Mouse (Mus musculus): ENCODE measurements around the gene Olfr1242. TPM values are rescaled to one million over a fixed set of nuclear protein-coding genes. Genes with fewer than 3 reads are reported as not detected.

Gene Olfr1242
- total and polyA plus RNA-seq, 3 experiments = not detected

GRCm38 (mm10) chr2:89442900-89443299 lies 55.2 kb downstream of the Olfr1242 start, which contains the start of gene Olfr1240:
TSS of gene Olfr1240 (minus strand) at chr2:89443000.
- Histone ChIP-seq H3K9me3 (replicated peaks; ENCODE audit: low read length) (peaks cover 20% of the 10 kb centered on the region), H3K4me2 (ENCODE audit: insufficient read depth, low read depth, poor library complexity, severe bottlenecking) (no peak within 1 kb of the TSS), H3K79me2 (replicated peaks; ENCODE audit: control insufficient read depth, extremely low read depth, insufficient read depth, poor library complexity, severe bottlenecking) (no peaks in the 10 kb centered on the region), H3K4me1 (ENCODE audit: control insufficient read depth in 1 of 2, insufficient read depth in 2 of 2) (no peaks in the 10 kb centered on the region), H3K27ac (ENCODE audit: insufficient read depth, low read depth) (no peak within 1 kb of the TSS), H3K4me3 (replicated peaks in 1 of 3; ENCODE audit: low read depth in 2 of 3, low read length in 2 of 3, poor library complexity in 1 of 3) (no peak within 1 kb of the TSS), H3K9ac (ENCODE audit: insufficient read depth, low read depth) (no peak within 1 kb of the TSS), H3K27me3 (replicated peaks) (no peaks in the 10 kb centered on the region), H3K36me3 (replicated peaks in 1 of 2; ENCODE audit: control insufficient read depth in 1 of 2, insufficient read depth in 1 of 2, low read length in 1 of 2) (no peaks in the 10 kb centered on the region)
- no peak for DNase-seq (ENCODE audit: extremely low read depth)
- dilution Hi-C loops (cut with MboI; ENCODE audit: extremely low pct_ligation_motif_present, extremely low pct_unique_long_range_greater_than_20kb, low sequenced_read_pairs) = no loop called here
- in situ Hi-C loops (cut with MboI; ENCODE audit: low pct_ligation_motif_present, low pct_unique_long_range_greater_than_20kb, low sequenced_read_pairs) = no loop called here
- TF ChIP-seq RAD21 (IDR thresholded peaks at IDR 0.05; ENCODE audit: low read depth, low read length) = no peak
- TF ChIP-seq IRF4 (IDR thresholded peaks at IDR 0.05; ENCODE audit: low read depth, low read length) = no peak
- TF ChIP-seq MYC (IDR thresholded peaks at IDR 0.05; ENCODE audit: low read depth, low read length) = no peak
- no peak for TF ChIP-seq MAFK (IDR thresholded peaks at IDR 0.05; ENCODE audit: insufficient replicate concordance, low read length)
- TF ChIP-seq TBP (conservative IDR thresholded peaks at IDR 0.05; ENCODE audit: low read depth, low read length) = no peak
- TF ChIP-seq MAZ (IDR thresholded peaks at IDR 0.05; ENCODE audit: low read depth, low read length) = no peak
- TF ChIP-seq POLR2A (IDR thresholded peaks at IDR 0.05; ENCODE audit: low read depth, low read length) = no peak
- TF ChIP-seq GABPA (IDR thresholded peaks at IDR 0.05; ENCODE audit: insufficient replicate concordance, low read depth, low read length) = no peak
- TF ChIP-seq CHD1 (IDR thresholded peaks at IDR 0.05; ENCODE audit: low read depth, low read length) = no peak
- no peak for TF ChIP-seq SIN3A (IDR thresholded peaks at IDR 0.05; ENCODE audit: low read length)
- TF ChIP-seq ZKSCAN1 (IDR thresholded peaks at IDR 0.05; ENCODE audit: borderline replicate concordance, low read depth, low read length) = no peak
- no peak for TF ChIP-seq EP300 (IDR thresholded peaks at IDR 0.05; ENCODE audit: low read length)
- TF ChIP-seq PAX5 (IDR thresholded peaks at IDR 0.05; ENCODE audit: low read length) = no peak

Other genes starting within 250 kb of the Olfr1242 start
- gene Olfr1228, start 244.3 kb downstream of the Olfr1242 start, total RNA-seq (2012; rRNA removed) = not detected in 2 replicates
- not detected in 2 replicates for gene Olfr1228, start 244.3 kb downstream of the Olfr1242 start, total RNA-seq (2014; rRNA removed)
- not detected in 2 replicates for gene Olfr1228, start 244.3 kb downstream of the Olfr1242 start, polyA plus RNA-seq (2012; ENCODE audit: insufficient read length, low read depth)
- gene Olfr1229, start 210.3 kb downstream of the Olfr1242 start, total RNA-seq (2012; rRNA removed) = not detected in 2 replicates
- not detected in 2 replicates for gene Olfr1229, start 210.3 kb downstream of the Olfr1242 start, total RNA-seq (2014; rRNA removed)
- not detected in 2 replicates for gene Olfr1229, start 210.3 kb downstream of the Olfr1242 start, polyA plus RNA-seq (2012; ENCODE audit: insufficient read length, low read depth)
- not detected in 2 replicates for gene Olfr1230, start 201.1 kb downstream of the Olfr1242 start, total RNA-seq (2012; rRNA removed)
- not detected in 2 replicates for gene Olfr1230, start 201.1 kb downstream of the Olfr1242 start, total RNA-seq (2014; rRNA removed)
- not detected in 2 replicates for gene Olfr1230, start 201.1 kb downstream of the Olfr1242 start, polyA plus RNA-seq (2012; ENCODE audit: insufficient read length, low read depth)
- not detected in 2 replicates for gene Olfr1231, start 191.3 kb downstream of the Olfr1242 start, total RNA-seq (2012; rRNA removed)
- gene Olfr1231, start 191.3 kb downstream of the Olfr1242 start, total RNA-seq (2014; rRNA removed) = not detected in 2 replicates
- not detected in 2 replicates for gene Olfr1231, start 191.3 kb downstream of the Olfr1242 start, polyA plus RNA-seq (2012; ENCODE audit: insufficient read length, low read depth)
- not detected in 2 replicates for gene Olfr1232, start 168.7 kb downstream of the Olfr1242 start, total RNA-seq (2012; rRNA removed)
- gene Olfr1232, start 168.7 kb downstream of the Olfr1242 start, total RNA-seq (2014; rRNA removed) = not detected in 2 replicates
- gene Olfr1232, start 168.7 kb downstream of the Olfr1242 start, polyA plus RNA-seq (2012; ENCODE audit: insufficient read length, low read depth) = not detected in 2 replicates
- gene Olfr1233, start 155.9 kb downstream of the Olfr1242 start, total RNA-seq (2012; rRNA removed) = not detected in 2 replicates
- gene Olfr1233, start 155.9 kb downstream of the Olfr1242 start, total RNA-seq (2014; rRNA removed) = not detected in 2 replicates
- not detected in 2 replicates for gene Olfr1233, start 155.9 kb downstream of the Olfr1242 start, polyA plus RNA-seq (2012; ENCODE audit: insufficient read length, low read depth)
- not detected in 2 replicates for gene Olfr1234, start 133.5 kb downstream of the Olfr1242 start, total RNA-seq (2012; rRNA removed)
- not detected in 2 replicates for gene Olfr1234, start 133.5 kb downstream of the Olfr1242 start, total RNA-seq (2014; rRNA removed)
- not detected in 2 replicates for gene Olfr1234, start 133.5 kb downstream of the Olfr1242 start, polyA plus RNA-seq (2012; ENCODE audit: insufficient read length, low read depth)
- gene Olfr1238, start 88.7 kb downstream of the Olfr1242 start, total RNA-seq (2012; rRNA removed) = not detected in 2 replicates
- not detected in 2 replicates for gene Olfr1238, start 88.7 kb downstream of the Olfr1242 start, total RNA-seq (2014; rRNA removed)
- gene Olfr1238, start 88.7 kb downstream of the Olfr1242 start, polyA plus RNA-seq (2012; ENCODE audit: insufficient read length, low read depth) = not detected in 2 replicates
- gene Olfr1239, start 77.9 kb downstream of the Olfr1242 start, total RNA-seq (2012; rRNA removed) = not detected in 2 replicates
- gene Olfr1239, start 77.9 kb downstream of the Olfr1242 start, total RNA-seq (2014; rRNA removed) = not detected in 2 replicates
- gene Olfr1239, start 77.9 kb downstream of the Olfr1242 start, polyA plus RNA-seq (2012; ENCODE audit: insufficient read length, low read depth) = not detected in 2 replicates
- not detected in 2 replicates for gene Olfr1240, start 55.3 kb downstream of the Olfr1242 start, total RNA-seq (2012; rRNA removed)
- gene Olfr1240, start 55.3 kb downstream of the Olfr1242 start, total RNA-seq (2014; rRNA removed) = not detected in 2 replicates
- gene Olfr1240, start 55.3 kb downstream of the Olfr1242 start, polyA plus RNA-seq (2012; ENCODE audit: insufficient read length, low read depth) = not detected in 2 replicates
- not detected in 2 replicates for gene Olfr1241, start 11.2 kb downstream of the Olfr1242 start, total RNA-seq (2012; rRNA removed)
- gene Olfr1241, start 11.2 kb downstream of the Olfr1242 start, total RNA-seq (2014; rRNA removed) = not detected in 2 replicates
- not detected in 2 replicates for gene Olfr1241, start 11.2 kb downstream of the Olfr1242 start, polyA plus RNA-seq (2012; ENCODE audit: insufficient read length, low read depth)
- not detected in 2 replicates for gene Olfr1243, start 33.2 kb upstream of the Olfr1242 start, total RNA-seq (2012; rRNA removed)
- not detected in 2 replicates for gene Olfr1243, start 33.2 kb upstream of the Olfr1242 start, total RNA-seq (2014; rRNA removed)
- not detected in 2 replicates for gene Olfr1243, start 33.2 kb upstream of the Olfr1242 start, polyA plus RNA-seq (2012; ENCODE audit: insufficient read length, low read depth)
- gene Olfr1245, start 80.1 kb upstream of the Olfr1242 start, total RNA-seq (2012; rRNA removed) = not detected in 2 replicates
- not detected in 2 replicates for gene Olfr1245, start 80.1 kb upstream of the Olfr1242 start, total RNA-seq (2014; rRNA removed)
- gene Olfr1245, start 80.1 kb upstream of the Olfr1242 start, polyA plus RNA-seq (2012; ENCODE audit: insufficient read length, low read depth) = not detected in 2 replicates
- gene Olfr1246, start 94.8 kb upstream of the Olfr1242 start, total RNA-seq (2012; rRNA removed) = not detected in 2 replicates
- not detected in 2 replicates for gene Olfr1246, start 94.8 kb upstream of the Olfr1242 start, total RNA-seq (2014; rRNA removed)
- gene Olfr1246, start 94.8 kb upstream of the Olfr1242 start, polyA plus RNA-seq (2012; ENCODE audit: insufficient read length, low read depth) = not detected in 2 replicates
- not detected in 2 replicates for gene Olfr1247, start 115.8 kb upstream of the Olfr1242 start, total RNA-seq (2012; rRNA removed)
- not detected in 2 replicates for gene Olfr1247, start 115.8 kb upstream of the Olfr1242 start, total RNA-seq (2014; rRNA removed)
- not detected in 2 replicates for gene Olfr1247, start 115.8 kb upstream of the Olfr1242 start, polyA plus RNA-seq (2012; ENCODE audit: insufficient read length, low read depth)
- not detected in 2 replicates for gene Olfr1248, start 119.9 kb upstream of the Olfr1242 start, total RNA-seq (2012; rRNA removed)
- not detected in 2 replicates for gene Olfr1248, start 119.9 kb upstream of the Olfr1242 start, total RNA-seq (2014; rRNA removed)
- gene Olfr1248, start 119.9 kb upstream of the Olfr1242 start, polyA plus RNA-seq (2012; ENCODE audit: insufficient read length, low read depth) = not detected in 2 replicates
- not detected in 2 replicates for gene Olfr1249, start 136.6 kb upstream of the Olfr1242 start, total RNA-seq (2012; rRNA removed)
- not detected in 2 replicates for gene Olfr1249, start 136.6 kb upstream of the Olfr1242 start, total RNA-seq (2014; rRNA removed)
- gene Olfr1249, start 136.6 kb upstream of the Olfr1242 start, polyA plus RNA-seq (2012; ENCODE audit: insufficient read length, low read depth) = not detected in 2 replicates
- 0.04 TPM in 1 of 2 replicates, not detected in the other for gene Olfr1250, start 163.1 kb upstream of the Olfr1242 start, total RNA-seq (2012; rRNA removed)
- not detected in 2 replicates for gene Olfr1250, start 163.1 kb upstream of the Olfr1242 start, total RNA-seq (2014; rRNA removed)
- gene Olfr1250, start 163.1 kb upstream of the Olfr1242 start, polyA plus RNA-seq (2012; ENCODE audit: insufficient read length, low read depth) = not detected in 2 replicates
- gene Olfr1251, start 173.6 kb upstream of the Olfr1242 start, total RNA-seq (2012; rRNA removed) = not detected in 2 replicates
- not detected in 2 replicates for gene Olfr1251, start 173.6 kb upstream of the Olfr1242 start, total RNA-seq (2014; rRNA removed)
- gene Olfr1251, start 173.6 kb upstream of the Olfr1242 start, polyA plus RNA-seq (2012; ENCODE audit: insufficient read length, low read depth) = not detected in 2 replicates
- not detected in 2 replicates for gene Olfr1252, start 226.7 kb upstream of the Olfr1242 start, total RNA-seq (2012; rRNA removed)
- gene Olfr1252, start 226.7 kb upstream of the Olfr1242 start, total RNA-seq (2014; rRNA removed) = not detected in 2 replicates
- not detected in 2 replicates for gene Olfr1252, start 226.7 kb upstream of the Olfr1242 start, polyA plus RNA-seq (2012; ENCODE audit: insufficient read length, low read depth)

Measured in CH12.LX (cell line).